Mouse (Mus musculus) myocyte (in vitro differentiated cells): ENCODE measurements around the gene Alpi. TPM values are rescaled to one million over a fixed set of nuclear protein-coding genes. Genes with fewer than 3 reads are reported as not detected.

Source experiments
- H3K27me3 ChIP-seq: one replicate; pipeline ENCODE4 v1.6.1; 2011; ENCODE audit not compliant: control insufficient read depth, insufficient read depth, insufficient read length
- H3K36me3 ChIP-seq: one replicate; pipeline ENCODE4 v1.6.1; 2011; ENCODE audit not compliant: control insufficient read depth, insufficient read depth
- H3K4me2 ChIP-seq: one replicate; pipeline ENCODE4 v1.6.1; 2011; ENCODE audit warnings: low read depth, control low read depth
- H3K4me3 ChIP-seq: one replicate; pipeline ENCODE4 v1.5.1; 2011; ENCODE audit warnings: mild to moderate bottlenecking, control low read depth, moderate library complexity
- H3K79me2 ChIP-seq: one replicate; pipeline ENCODE4 v1.6.1; 2011; ENCODE audit not compliant: control insufficient read depth, insufficient read depth
- H3ac ChIP-seq: one replicate; pipeline ENCODE4 v1.6.1; 2011; ENCODE audit not compliant: control insufficient read depth, insufficient read length
- CEBPB ChIP-seq: IDR thresholded peaks from 2 replicates; pipeline ENCODE4 v1.6.1; 2011; ENCODE audit warnings: mild to moderate bottlenecking, moderate library complexity; ENCODE audit not compliant: poor library complexity, insufficient read depth, severe bottlenecking
- E2F4 ChIP-seq: IDR thresholded peaks from one replicate; pipeline ENCODE4 v1.6.1; 2011; ENCODE audit warnings: mild to moderate bottlenecking, control low read depth, moderate library complexity; ENCODE audit not compliant: insufficient read depth
- MAX ChIP-seq: IDR thresholded peaks from one replicate; pipeline ENCODE4 v1.6.1; 2011; ENCODE audit warnings: low read depth, mild to moderate bottlenecking, control low read depth
- MYOD1 ChIP-seq, 3 experiments: IDR thresholded peaks; one replicate each; pipeline ENCODE4 v1.6.1; 2011; ENCODE audit warnings: control low read depth in 2 of 3, low read depth in 2 of 3, mild to moderate bottlenecking in 2 of 3, moderate library complexity in 1 of 3; ENCODE audit not compliant: insufficient read length in 2 of 3, control insufficient read depth in 1 of 3
- MYOG ChIP-seq, 3 experiments: IDR thresholded peaks; one replicate each; pipeline ENCODE4 v1.6.1; 2011; ENCODE audit warnings: control low read depth in 2 of 3, low read depth in 2 of 3, mild to moderate bottlenecking in 2 of 3; ENCODE audit not compliant: insufficient read length in 2 of 3, control insufficient read depth in 1 of 3, insufficient read depth in 1 of 3
- POLR2A ChIP-seq: IDR thresholded peaks from one replicate; pipeline ENCODE4 v1.6.1; 2011; ENCODE audit warnings: low read depth, mild to moderate bottlenecking, control low read depth, moderate library complexity; ENCODE audit not compliant: insufficient read length
- POLR2AphosphoS2 ChIP-seq: IDR thresholded peaks from one replicate; pipeline ENCODE4 v1.6.1; 2011; ENCODE audit warnings: low read depth, control low read depth; ENCODE audit not compliant: insufficient read length
- REST ChIP-seq: IDR thresholded peaks from one replicate; pipeline ENCODE4 v1.6.1; 2011; ENCODE audit warnings: mild to moderate bottlenecking, control low read depth, moderate library complexity; ENCODE audit not compliant: insufficient read depth, insufficient read length
- SRF ChIP-seq: IDR thresholded peaks from one replicate; pipeline ENCODE4 v1.6.1; 2011; ENCODE audit warnings: low read depth; ENCODE audit not compliant: control insufficient read depth, insufficient read length
- TCF12 ChIP-seq: IDR thresholded peaks from one replicate; pipeline ENCODE4 v1.6.1; 2011; ENCODE audit warnings: mild to moderate bottlenecking, control low read depth; ENCODE audit not compliant: poor library complexity, insufficient read depth, severe bottlenecking
- TCF3 ChIP-seq: IDR thresholded peaks from one replicate; pipeline ENCODE4 v1.6.1; 2011; ENCODE audit warnings: low read depth, control low read depth; ENCODE audit not compliant: insufficient read length
- USF1 ChIP-seq: IDR thresholded peaks from one replicate; pipeline ENCODE4 v1.6.1; 2011; ENCODE audit warnings: low read depth, mild to moderate bottlenecking, control low read depth, moderate library complexity
- polyA plus RNA-seq: library from polyadenylated mRNA; unstranded; fragments of >200 nt; fragmentation: generic; extraction: Trizol; gene quantifications from one replicate; pipeline ENCODE4 v1.2.1, GENCODE M21; 2012; ENCODE audit warnings: missing spikeins

The Alpi gene
- polyA plus RNA-seq, 1 experiment, result 0.32 TPM

DNA sequence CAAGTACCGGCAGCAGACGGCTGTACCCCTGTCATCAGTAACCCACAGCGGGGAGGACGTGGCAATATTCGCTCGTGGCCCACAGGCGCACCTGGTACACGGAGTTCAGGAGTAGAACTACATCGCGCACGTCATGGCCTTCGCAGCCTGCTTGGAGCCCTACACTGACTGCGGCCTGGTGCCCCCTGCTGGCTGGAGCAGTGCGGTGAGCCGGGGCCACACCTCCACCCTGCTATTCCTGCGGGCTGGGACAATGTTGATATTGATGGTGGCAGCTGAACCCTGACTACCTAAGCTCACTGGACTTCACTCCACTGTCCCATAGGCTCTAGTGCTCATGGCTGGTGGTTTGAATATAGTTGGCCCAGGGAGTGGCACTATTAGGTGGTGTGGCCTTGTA, 30.7 kb downstream of the Alpi start:
- Histone ChIP-seq H3ac (no peak overlapping the region), H3K36me3 (no peaks in the 10 kb centered on the region), H3K79me2 (no peaks in the 10 kb centered on the region), H3K27me3 (no peaks in the 10 kb centered on the region), H3K4me2 (no peak overlapping the region), H3K4me3 (no peak overlapping the region)
- no peak for TF ChIP-seq REST
- TF ChIP-seq MYOD1 (IDR thresholded peaks at IDR 0.05; ENCODE audit: control insufficient read depth in 1 of 3, insufficient read length in 2 of 3, low read depth in 2 of 3), result peak in 1 of 3 experiments; percentile 71
- no peak for TF ChIP-seq USF1
- TF ChIP-seq E2F4, result no peak

- H3K79me2 ChIP-seq, result no peaks in the 10 kb centered on the region
- H3ac ChIP-seq, result no peak overlapping the region
- no peak for TF ChIP-seq MYOG (IDR thresholded peaks at IDR 0.05; ENCODE audit: control insufficient read depth in 1 of 3, insufficient read depth in 1 of 3, insufficient read length in 2 of 3, low read depth in 2 of 3)
- TF ChIP-seq CEBPB, result no peak
- TF ChIP-seq POLR2A, result no peak
- no peak for TF ChIP-seq TCF12
- TF ChIP-seq MAX, result no peak
- no peak for TF ChIP-seq POLR2AphosphoS2
- no peaks in the 10 kb centered on the region for H3K27me3 ChIP-seq
- H3K4me2 ChIP-seq, result no peak overlapping the region
- no peak overlapping the region for H3K4me3 ChIP-seq
- no peaks in the 10 kb centered on the region for H3K36me3 ChIP-seq
Measured at GRCm38 (mm10) chr1:87060913-87061312, 40.5 kb downstream of the Alpi start.

DNA sequence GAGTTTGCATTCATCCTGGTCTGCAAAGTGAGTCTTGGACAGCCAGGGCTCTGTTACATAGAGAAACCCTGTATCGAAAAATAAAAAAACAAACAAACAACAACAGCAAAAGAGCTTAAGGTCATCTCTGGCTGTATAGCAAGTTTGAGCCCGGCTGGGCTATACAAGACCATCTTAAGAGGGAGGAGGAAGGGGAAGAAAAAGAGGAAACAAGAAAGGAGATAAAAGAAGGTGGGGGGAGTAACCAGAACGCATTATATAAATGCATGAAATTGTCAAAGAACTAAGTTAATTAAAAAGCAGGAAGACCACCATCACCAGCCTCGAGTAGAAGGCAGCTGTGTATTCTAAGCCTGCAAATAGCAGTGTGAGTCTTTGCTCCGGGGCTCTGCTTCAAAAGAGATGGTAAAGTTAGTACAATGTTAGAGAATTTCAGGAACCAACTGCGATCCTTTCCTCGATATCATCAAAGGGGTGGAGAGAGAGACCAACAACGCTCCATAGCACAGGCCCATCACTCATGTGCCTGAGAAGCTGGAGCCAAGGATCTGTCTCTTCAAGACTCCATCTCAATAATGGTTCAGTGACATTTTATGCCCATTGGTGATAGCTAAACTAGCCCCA, 42.3 kb downstream of the Alpi start:
- Histone ChIP-seq H3K4me3 (no peak overlapping the region), H3ac (no peak overlapping the region), H3K4me2 (no peak overlapping the region), H3K79me2 (no peaks in the 10 kb centered on the region), H3K27me3 (no peaks in the 10 kb centered on the region), H3K36me3 (no peaks in the 10 kb centered on the region)
- no peak for TF ChIP-seq SRF
- TF ChIP-seq POLR2AphosphoS2, result no peak
- no peak for TF ChIP-seq MYOD1 (IDR thresholded peaks at IDR 0.05; ENCODE audit: control insufficient read depth in 1 of 3, insufficient read length in 2 of 3, low read depth in 2 of 3)
- TF ChIP-seq MAX, result no peak

DNA sequence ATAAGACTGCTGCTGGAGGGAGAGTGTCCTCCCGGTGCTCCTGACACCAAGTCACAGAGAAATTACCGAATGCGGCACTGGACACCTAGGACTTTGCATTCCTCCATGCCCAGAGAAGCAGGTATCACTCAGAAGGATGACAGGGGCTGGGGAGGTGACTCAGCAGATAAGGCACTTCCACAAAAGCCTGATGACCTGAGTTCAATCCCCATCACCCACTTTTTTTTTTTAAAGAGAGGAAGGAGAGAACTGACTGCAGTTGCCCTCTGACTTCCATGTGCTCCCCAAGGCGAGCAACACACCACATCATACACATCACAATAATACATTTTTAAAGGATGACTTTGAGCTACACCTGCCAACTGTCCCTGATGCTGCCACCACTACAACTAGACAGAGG, 44.3 kb downstream of the Alpi start:
- Histone ChIP-seq H3ac (no peak overlapping the region), H3K4me2 (no peak overlapping the region), H3K36me3 (no peaks in the 10 kb centered on the region), H3K27me3 (no peaks in the 10 kb centered on the region), H3K4me3 (no peak overlapping the region), H3K79me2 (no peaks in the 10 kb centered on the region)
- TF ChIP-seq TCF3, result no peak
- TF ChIP-seq MYOG (IDR thresholded peaks at IDR 0.05; ENCODE audit: control insufficient read depth in 1 of 3, insufficient read depth in 1 of 3, insufficient read length in 2 of 3, low read depth in 2 of 3), result no peak
- TF ChIP-seq MYOD1 (IDR thresholded peaks at IDR 0.05; ENCODE audit: control insufficient read depth in 1 of 3, insufficient read length in 2 of 3, low read depth in 2 of 3), result no peak
- TF ChIP-seq TCF12, result no peak
- no peak for TF ChIP-seq SRF
- TF ChIP-seq USF1, result no peak
- no peak for TF ChIP-seq E2F4
- no peak for TF ChIP-seq MAX
- no peak for TF ChIP-seq CEBPB

- Histone ChIP-seq H3K4me3 (no peak overlapping the region), H3K4me2 (peak overlapping the region; percentile 49), H3ac (no peak overlapping the region), H3K36me3 (no peaks in the 10 kb centered on the region), H3K27me3 (no peaks in the 10 kb centered on the region), H3K79me2 (no peaks in the 10 kb centered on the region)
- TF ChIP-seq POLR2AphosphoS2 (no peak), REST (no peak), USF1 (no peak), MAX (no peak), MYOG (IDR thresholded peaks at IDR 0.05; ENCODE audit: control insufficient read depth in 1 of 3, insufficient read depth in 1 of 3, insufficient read length in 2 of 3, low read depth in 2 of 3) (peak in 2 of 3 experiments; percentile 50 to 85), E2F4 (no peak), CEBPB (no peak), POLR2A (no peak), TCF12 (peak; percentile 10), MYOD1 (IDR thresholded peaks at IDR 0.05; ENCODE audit: control insufficient read depth in 1 of 3, insufficient read length in 2 of 3, low read depth in 2 of 3) (peak in 2 of 3 experiments; percentile 70 to 89), TCF3 (no peak), SRF (no peak)
Measured at GRCm38 (mm10) chr1:87051369-87051768, 50.0 kb downstream of the Alpi start.
